Mouse (Mus musculus) limb, embryonic 15.5 days (tissue): ENCODE results near the gene Zfp677. TPM values are rescaled to one million over a fixed set of nuclear protein-coding genes. Genes with fewer than 3 reads are reported as not detected.
"Not testable (repeated sequence)": the region's sequence is repeated elsewhere in the genome, so short reads cannot be mapped to it uniquely, and the experiment has no call there.

Experiments used
- ATAC-seq: fragments of 200-750 bp; cut with Nextera tagmentation; 2 replicates; pipeline ENCODE4 v1.8.0; 2017; ENCODE audit warnings: low read depth, moderate TSS enrichment; ENCODE audit not compliant: insufficient number of reproducible peaks, low FRiP score, low TSS enrichment
- H3K27ac ChIP-seq: fragments of 300-500 bp; sonication (generic); 2 replicates; pipeline ENCODE4 v1.5.1; 2015; ENCODE audit warnings: moderate library complexity, mild to moderate bottlenecking, inconsistent platforms
- H3K27me3 ChIP-seq: fragments of 300-500 bp; sonication (generic); 2 replicates; pipeline ENCODE4 v1.6.1; 2015; ENCODE audit warnings: inconsistent platforms
- H3K36me3 ChIP-seq: fragments of 300-500 bp; sonication (generic); 2 replicates; pipeline ENCODE4 v1.6.1; 2015; ENCODE audit warnings: inconsistent platforms
- H3K4me1 ChIP-seq: fragments of 300-500 bp; sonication (generic); 2 replicates; pipeline ENCODE4 v1.6.1; 2015; ENCODE audit warnings: inconsistent platforms
- H3K4me2 ChIP-seq: fragments of 300-500 bp; sonication (generic); 2 replicates; pipeline ENCODE4 v1.6.1; 2015; ENCODE audit warnings: mild to moderate bottlenecking, inconsistent platforms
- H3K4me3 ChIP-seq: fragments of 300-500 bp; sonication (generic); 2 replicates; pipeline ENCODE4 v1.5.1; 2015; ENCODE audit warnings: mild to moderate bottlenecking, inconsistent platforms
- H3K9ac ChIP-seq: fragments of 300-500 bp; sonication (generic); 2 replicates; pipeline ENCODE4 v1.6.1; 2015; ENCODE audit warnings: inconsistent platforms
- H3K9me3 ChIP-seq: fragments of 300-500 bp; sonication (generic); 2 replicates; pipeline ENCODE4 v1.6.1; 2016; ENCODE audit warnings: inconsistent platforms
- WGBS: fragments of 180-500 bp; shearing (Covaris S2); methylation state at CpG from one replicate; pipeline ENCODE4 v1.1.7; 2015; 5-methylcytosine and 5-hydroxymethylcytosine counted together
- polyA plus RNA-seq: library from polyadenylated mRNA; unstranded; fragments of >200 nt; fragmentation: Nextera tagmentation; extraction: Ambion mirVana; gene quantifications from 2 replicates; pipeline ENCODE4 v1.2.1, GENCODE M21; 2015

Zfp677 gene
- polyA plus RNA-seq, result 4.2 and 4.6 TPM in 2 replicates

DNA sequence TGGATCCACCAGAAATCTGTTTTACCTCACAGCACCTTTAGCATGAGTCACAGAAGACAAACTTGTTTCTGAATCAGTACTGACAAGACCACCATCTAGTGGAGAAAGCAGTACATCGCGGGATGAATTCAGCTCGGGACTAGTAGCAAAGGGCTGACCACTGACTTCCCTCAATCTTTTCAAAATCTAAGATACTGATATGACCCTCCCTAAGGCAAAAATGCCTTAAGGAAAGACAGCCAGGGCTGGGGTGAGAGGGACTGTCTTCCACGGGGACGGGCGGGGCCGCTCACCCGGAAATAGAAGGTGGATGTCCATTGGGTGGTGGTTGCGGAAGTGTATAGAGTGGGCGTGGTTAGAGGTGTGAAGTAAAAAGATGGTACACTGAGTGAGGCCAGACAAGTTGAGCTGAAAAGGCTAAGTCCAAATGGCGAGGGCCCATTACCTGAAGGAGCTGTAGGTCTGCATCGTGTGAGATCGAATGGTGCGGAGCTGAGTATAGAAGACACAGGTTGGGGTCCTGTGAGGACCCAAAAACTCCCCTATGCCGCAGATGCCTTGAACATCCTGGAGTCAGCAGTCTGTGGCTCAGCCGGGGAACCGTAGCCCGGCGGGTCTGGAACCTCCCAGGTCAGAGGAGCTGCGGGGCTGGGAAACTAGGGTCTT lies at the start of gene Zfp677:
Zfp677 (plus strand) TSS at position 358 of the 666 bp plus-strand sequence.
- Histone ChIP-seq H3K27ac (peak within 1 kb of the TSS; percentile 51; the same call in 1 of the 2 replicates), H3K4me3 (peak within 1 kb of the TSS; percentile 54)

DNA sequence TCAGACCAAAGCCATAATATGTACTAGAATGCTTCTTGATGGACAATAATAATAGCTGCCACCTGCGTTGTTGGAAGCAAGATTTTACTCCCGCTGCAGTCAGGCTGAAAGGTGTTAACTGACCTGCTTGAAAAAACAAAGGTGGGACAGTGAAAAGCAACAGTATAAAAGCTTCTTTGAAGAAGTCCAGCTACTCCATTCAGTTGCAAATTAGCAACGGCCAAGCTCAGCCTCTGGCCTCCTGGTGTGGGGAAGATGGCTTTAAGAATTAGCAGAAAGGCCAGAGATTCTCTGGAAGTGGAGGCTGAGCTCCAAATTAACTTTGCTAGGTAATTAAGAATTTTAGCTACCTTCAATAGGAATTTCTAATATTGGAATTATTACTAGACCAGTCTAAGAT lies 15.5 kb upstream of the Zfp677 start:
- H3K27me3 ChIP-seq, H3K9ac ChIP-seq, H3K4me3 ChIP-seq, H3K36me3 ChIP-seq, H3K4me2 ChIP-seq, H3K4me1 ChIP-seq, ATAC-seq, H3K27ac ChIP-seq, H3K9me3 ChIP-seq: not testable (repeated sequence)
- 25% methylated on average over 3 of the region's 3 CpGs for WGBS

More for the DNA sequence above, at the start of gene Zfp677:
- H3K4me2 ChIP-seq, result peak within 1 kb of the TSS; percentile 71
- no peaks in the 10 kb centered on the region for H3K27me3 ChIP-seq
- H3K9ac ChIP-seq, result peak within 1 kb of the TSS; percentile 18
- H3K36me3 ChIP-seq, result no peaks in the 10 kb centered on the region
- no peaks in the 10 kb centered on the region for H3K9me3 ChIP-seq
- no peaks in the 10 kb centered on the region for H3K4me1 ChIP-seq
- 4% methylated on average over 20 of the region's 20 CpGs for WGBS
- ATAC-seq, result peak; percentile 95

DNA sequence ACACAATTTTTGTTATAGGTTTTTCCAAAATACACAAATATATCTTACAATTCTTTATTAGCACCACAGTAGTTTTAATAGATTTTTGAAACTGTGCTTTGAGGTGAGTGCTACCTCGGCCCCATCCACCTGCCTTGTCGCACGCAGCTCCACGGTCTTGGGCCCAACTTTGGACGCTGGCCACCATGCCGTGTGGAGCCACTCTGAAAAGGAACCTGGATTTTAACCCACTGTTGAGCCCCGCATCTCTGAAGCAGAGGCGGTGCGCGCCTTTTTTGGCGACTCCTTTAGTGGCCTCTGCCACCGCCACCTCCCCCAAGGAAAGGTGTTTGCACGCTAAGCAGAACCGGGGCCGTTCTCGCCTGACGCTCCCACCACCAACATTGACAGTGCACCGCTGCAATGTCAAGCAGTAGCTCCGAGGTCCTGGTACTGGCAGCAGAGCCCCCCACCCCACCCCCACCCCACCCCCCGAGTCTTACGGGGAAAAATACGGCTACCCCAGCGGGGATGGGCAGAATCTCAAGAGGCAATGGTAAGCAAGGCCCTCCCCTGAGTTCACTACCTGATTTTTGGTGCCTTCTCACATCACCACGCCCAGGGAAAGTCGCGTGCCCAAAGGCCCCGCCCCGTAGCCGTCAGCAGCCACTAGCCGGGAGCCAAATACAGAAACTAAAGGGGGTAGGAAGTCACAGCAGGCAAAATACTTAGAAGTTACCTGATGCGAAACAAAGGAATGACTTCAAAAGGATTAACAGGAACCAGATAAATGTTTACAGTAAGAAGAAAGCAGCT lies 13.4 kb upstream of the Zfp677 start:
- Histone ChIP-seq H3K27ac (no peak overlapping the region), H3K4me3 (peak overlapping the region; percentile 38), H3K4me1 (0 out of 2 replicates have a peak, but pooled peaks cover 5% of the 10 kb centered on the region), H3K27me3 (no peaks in the 10 kb centered on the region), H3K4me2 (peak overlapping the region; percentile 56), H3K9me3 (no peaks in the 10 kb centered on the region), H3K9ac (no peak overlapping the region), H3K36me3 (no peaks in the 10 kb centered on the region)
- WGBS, result 12% methylated on average over 31 of the region's 31 CpGs
- no peak for ATAC-seq

DNA sequence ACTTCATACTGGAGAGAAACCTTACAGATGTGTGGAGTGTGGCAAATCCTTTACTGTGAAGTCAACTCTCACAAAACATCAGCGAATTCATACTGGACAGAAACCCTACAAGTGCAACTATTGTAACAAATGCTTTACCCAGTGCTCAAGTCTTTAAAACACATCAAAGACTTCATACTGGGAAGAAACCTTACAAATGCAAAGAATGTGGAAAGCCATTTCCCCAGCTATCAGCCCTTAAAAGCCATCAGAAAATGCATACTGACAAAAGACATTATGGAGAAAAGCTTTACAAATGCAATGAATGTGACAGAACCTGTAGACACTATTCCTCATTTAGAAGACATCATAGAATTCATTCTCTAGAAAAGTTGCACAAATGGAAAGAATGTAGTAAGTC lies 8.2 kb upstream of the Zfp677 start:
- H3K27me3 ChIP-seq, result no peaks in the 10 kb centered on the region
- WGBS, result 70% methylated on average over 1 of the region's 1 CpGs
- H3K36me3 ChIP-seq, result no peaks in the 10 kb centered on the region
- no peaks in the 10 kb centered on the region for H3K4me1 ChIP-seq
- no peak overlapping the region for H3K4me3 ChIP-seq
- no peak overlapping the region for H3K27ac ChIP-seq
- ATAC-seq, result no peak
- no peaks in the 10 kb centered on the region for H3K9me3 ChIP-seq
- no peak overlapping the region for H3K9ac ChIP-seq
- H3K4me2 ChIP-seq, result no peak overlapping the region

DNA sequence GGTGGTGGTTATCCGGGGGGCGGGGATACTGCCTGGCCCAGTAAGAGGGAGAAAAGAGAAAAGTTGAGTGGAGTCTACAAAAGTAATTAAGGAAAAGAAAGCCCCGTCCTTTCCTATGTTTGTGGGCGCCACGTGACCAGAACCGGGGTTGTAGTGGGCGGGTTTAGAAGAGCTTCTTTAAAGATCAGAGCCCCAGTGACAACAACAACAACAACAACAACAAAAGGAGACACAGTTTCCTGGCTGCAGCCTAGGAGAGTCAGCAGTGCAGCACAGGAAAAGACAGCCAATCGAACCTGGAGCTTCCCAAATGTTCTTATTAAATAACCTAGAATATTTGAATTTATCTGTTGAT lies 486 bp downstream of the Zfp677 start:
- peak overlapping the region; percentile 51; the same call in 1 of the 2 replicates for H3K27ac ChIP-seq
- H3K4me3 ChIP-seq, result peak overlapping the region; percentile 54
- peak overlapping the region; percentile 71 for H3K4me2 ChIP-seq
- no peaks in the 10 kb centered on the region for H3K9me3 ChIP-seq
- ATAC-seq, result no peak
- no peaks in the 10 kb centered on the region for H3K36me3 ChIP-seq
- H3K4me1 ChIP-seq, result no peaks in the 10 kb centered on the region
- WGBS, result 14% methylated on average over 8 of the region's 8 CpGs
- H3K27me3 ChIP-seq, result no peaks in the 10 kb centered on the region
- H3K9ac ChIP-seq, result peak overlapping the region; percentile 18; the same call in 1 of the 2 replicates

DNA sequence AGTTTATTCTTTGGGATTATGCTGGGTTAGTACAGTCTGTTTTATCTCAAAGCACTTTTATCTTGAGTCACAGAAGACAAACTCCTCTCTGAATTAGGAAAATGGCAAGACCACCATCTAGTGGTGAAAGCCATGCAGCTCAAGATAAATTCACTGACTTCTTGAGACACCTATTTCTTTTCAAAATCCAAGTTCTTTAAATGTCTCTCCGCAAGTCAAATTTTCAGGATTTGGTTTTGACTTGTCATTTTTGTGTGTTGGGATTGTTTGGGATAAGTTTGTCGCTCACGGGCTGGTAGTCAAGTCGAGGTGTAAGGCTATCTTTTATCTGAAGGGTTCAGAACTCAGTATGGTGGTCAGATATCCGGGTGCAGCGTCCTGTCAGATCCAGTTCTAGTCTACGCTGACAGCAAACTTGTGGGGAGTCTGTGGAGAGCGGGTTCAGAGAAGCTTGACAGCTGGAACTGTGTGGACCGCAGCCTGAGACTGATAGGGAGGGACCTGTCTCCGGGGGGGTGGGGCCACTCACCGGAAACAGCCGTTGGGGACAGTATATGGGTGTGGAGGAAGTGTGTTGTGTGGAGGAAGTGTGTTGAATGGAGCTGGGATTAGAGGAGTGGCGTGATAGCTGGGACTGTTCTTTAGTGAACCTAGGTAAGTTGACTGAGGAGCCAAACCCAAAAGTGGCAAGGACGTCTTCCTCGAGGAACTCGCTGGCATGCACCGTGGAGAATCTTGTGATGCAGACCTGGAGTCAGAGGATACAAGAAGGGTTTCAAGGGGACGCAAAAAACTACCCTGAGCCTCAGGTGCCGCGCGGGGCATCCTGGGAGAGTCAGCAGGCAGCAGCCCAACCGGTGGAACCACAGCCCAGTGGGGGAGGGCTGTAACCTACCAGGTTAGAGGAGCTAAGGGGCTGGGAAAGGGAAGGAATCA lies 39.4 kb downstream of the Zfp677 start, which contains the start of gene Zfp54:
Zfp54 (plus strand) TSS at position 564 of the 936 bp plus-strand sequence.
- H3K27ac ChIP-seq, result peak within 1 kb of the TSS; percentile 84
- no peaks in the 10 kb centered on the region for H3K36me3 ChIP-seq
- peak within 1 kb of the TSS; percentile 50 for H3K4me3 ChIP-seq
- H3K9ac ChIP-seq, result peak within 1 kb of the TSS; percentile 35
- peak; percentile 91 for ATAC-seq
- H3K27me3 ChIP-seq, result no peaks in the 10 kb centered on the region
- no peaks in the 10 kb centered on the region for H3K9me3 ChIP-seq
- H3K4me2 ChIP-seq, result peak within 1 kb of the TSS; percentile 83
- H3K4me1 ChIP-seq, result no peaks in the 10 kb centered on the region
- WGBS, result under 1% methylated on average over 22 of the region's 22 CpGs

DNA sequence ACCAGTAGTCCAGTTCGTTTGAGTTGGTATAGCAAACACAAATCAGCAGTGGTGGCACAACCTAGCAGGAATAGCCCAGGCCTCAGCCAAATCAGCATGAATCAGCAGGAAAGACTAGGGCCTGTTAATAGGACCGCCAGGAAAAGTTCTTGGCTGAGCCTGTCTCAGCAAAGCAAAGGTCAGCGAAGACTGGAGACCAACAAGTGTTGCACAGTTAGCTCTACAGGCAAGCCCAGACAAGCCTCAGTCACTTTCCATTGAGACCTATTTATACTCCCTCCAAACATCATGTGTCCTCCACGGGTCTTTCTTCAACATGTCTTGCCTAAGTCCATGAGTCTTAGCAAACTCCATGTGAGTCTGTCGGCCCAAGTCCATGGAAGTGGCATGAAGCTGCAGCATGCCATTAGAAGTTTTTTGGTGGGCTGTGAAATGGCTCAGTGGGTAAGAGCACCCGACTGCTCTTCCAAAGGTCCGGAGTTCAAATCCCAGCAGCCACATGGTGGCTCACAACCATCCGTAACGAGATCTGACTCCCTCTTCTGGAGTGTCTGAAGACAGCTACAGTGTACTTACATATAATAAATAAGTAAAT lies 55.4 kb downstream of the Zfp677 start:
- H3K9ac ChIP-seq, H3K4me1 ChIP-seq, H3K9me3 ChIP-seq, H3K4me2 ChIP-seq, H3K27me3 ChIP-seq, H3K27ac ChIP-seq, H3K4me3 ChIP-seq, H3K36me3 ChIP-seq, ATAC-seq: not testable (repeated sequence)
- 81% methylated on average over 9 of the region's 9 CpGs for WGBS

Other genes starting within 250 kb of the Zfp677 start
- gene Vmn1r234, start 157.7 kb upstream of the Zfp677 start, polyA plus RNA-seq, result not detected in 2 replicates
- gene Vmn1r235, start 127.3 kb upstream of the Zfp677 start, polyA plus RNA-seq, result not detected in 2 replicates
- not detected in 2 replicates for gene Vmn1r236, start 100.8 kb upstream of the Zfp677 start, polyA plus RNA-seq
- not detected in 2 replicates for gene Vmn1r237, start 71.9 kb upstream of the Zfp677 start, polyA plus RNA-seq
- gene Zfp54, start 39.5 kb downstream of the Zfp677 start, polyA plus RNA-seq, result 5.3 and 6.0 TPM in 2 replicates
- gene Zfp51, start 66.6 kb downstream of the Zfp677 start, polyA plus RNA-seq, result 14.6 and 15.6 TPM in 2 replicates
- gene Zfp53, start 105.2 kb downstream of the Zfp677 start, polyA plus RNA-seq, result 10.6 and 11.4 TPM in 2 replicates
- 5.4 and 5.5 TPM in 2 replicates for gene Zfp52, start 151.8 kb downstream of the Zfp677 start, polyA plus RNA-seq
- 19.9 and 22.3 TPM in 2 replicates for gene Zfp948, start 183.3 kb downstream of the Zfp677 start, polyA plus RNA-seq